8 mouse cellular contexts compared by ENCODE assay signal in the genomic region with DNA sequence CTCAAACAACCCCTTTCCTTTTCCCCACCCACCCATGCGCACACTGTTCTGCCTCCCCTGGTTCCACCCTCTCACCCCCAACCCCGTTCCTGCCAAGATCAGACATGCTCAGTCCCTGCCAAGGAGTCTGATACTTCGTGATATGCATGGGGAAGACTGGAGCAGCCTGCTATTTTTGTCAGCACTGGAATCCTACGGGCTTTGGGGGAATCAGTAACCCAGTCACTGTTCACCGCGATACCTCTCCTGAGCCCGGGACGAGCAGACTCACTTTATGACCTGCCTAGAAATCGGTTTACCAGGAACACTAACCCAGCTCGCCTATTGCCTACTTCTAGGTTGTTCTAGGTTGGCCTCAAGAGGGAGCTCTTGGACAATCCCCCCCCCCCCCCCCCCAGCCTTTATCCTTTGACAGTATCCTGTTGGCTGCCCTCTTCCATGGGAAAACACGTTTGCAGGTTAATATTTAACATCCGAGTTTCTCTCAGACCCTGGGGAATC.
A peak's percentile ranks its signal among the peaks of the same experiment; 100 is the strongest.
DNase-seq lines count a peak whose midpoint lies in the region; ATAC-seq and TF ChIP-seq lines count a peak whose summit lies in the region.

No protein-coding gene starts in this region.

- no peaks in the 10 kb centered on the region for H3K79me2 ChIP-seq in CH12.LX (replicated peaks; ENCODE audit: control insufficient read depth, extremely low read depth, insufficient read depth, poor library complexity, severe bottlenecking)

- H3K9ac ChIP-seq in hindbrain, embryonic 11.5 days (ENCODE audit: low read depth, low read length), result no peak overlapping the region
- no peak overlapping the region for H3K9ac ChIP-seq in CH12.LX (ENCODE audit: insufficient read depth, low read depth)
- H3K9ac ChIP-seq in intestine, embryonic 16.5 days (ENCODE audit: low read depth, low read length), result no peak overlapping the region
- no peak overlapping the region for H3K9ac ChIP-seq in stomach, embryonic 14.5 days (replicated peaks; ENCODE audit: low read depth, low read length)

- 56% methylated on average over 12 of the region's 12 CpGs for WGBS in hindbrain, embryonic 10.5 days
- WGBS in hindbrain, embryonic 11.5 days, result 50% methylated on average over 12 of the region's 12 CpGs
- 34% methylated on average over 12 of the region's 12 CpGs for WGBS in intestine, embryonic 16.5 days
- WGBS in stomach, embryonic 14.5 days, result 38% methylated on average over 12 of the region's 12 CpGs

- peak overlapping the region; percentile 14; the same call in 1 of the 2 replicates for H3K27ac ChIP-seq in hindbrain, embryonic 10.5 days
- no peak overlapping the region for H3K27ac ChIP-seq in hindbrain, embryonic 11.5 days (ENCODE audit: low read depth, low read length)
- no peak overlapping the region for H3K27ac ChIP-seq in CH12.LX (ENCODE audit: insufficient read depth, low read depth)
- no peak overlapping the region for H3K27ac ChIP-seq in intestine, embryonic 16.5 days (ENCODE audit: low read length)
- no peak overlapping the region for H3K27ac ChIP-seq in stomach, embryonic 14.5 days (ENCODE audit: low read length)

- H3K36me3 ChIP-seq in hindbrain, embryonic 10.5 days, result no peaks in the 10 kb centered on the region
- no peaks in the 10 kb centered on the region for H3K36me3 ChIP-seq in hindbrain, embryonic 11.5 days (ENCODE audit: control insufficient read depth, insufficient read depth, low read length)
- no peaks in the 10 kb centered on the region for H3K36me3 ChIP-seq in CH12.LX (replicated peaks in 1 of 2; ENCODE audit: control insufficient read depth in 1 of 2, insufficient read depth in 1 of 2, low read length in 1 of 2)
- no peaks in the 10 kb centered on the region for H3K36me3 ChIP-seq in intestine, embryonic 16.5 days (ENCODE audit: control insufficient read depth, insufficient read depth, low read length)
- no peaks in the 10 kb centered on the region for H3K36me3 ChIP-seq in stomach, embryonic 14.5 days (ENCODE audit: control insufficient read depth, insufficient read depth, low read length)

- TF ChIP-seq EP300 in CH12.LX (IDR thresholded peaks at IDR 0.05; ENCODE audit: low read length), result no peak

- H3K9me3 ChIP-seq in hindbrain, embryonic 10.5 days, result no peaks in the 10 kb centered on the region
- no peaks in the 10 kb centered on the region for H3K9me3 ChIP-seq in hindbrain, embryonic 11.5 days (ENCODE audit: control insufficient read depth, low read length)
- no peaks in the 10 kb centered on the region for H3K9me3 ChIP-seq in CH12.LX (replicated peaks; ENCODE audit: low read length)
- no peaks in the 10 kb centered on the region for H3K9me3 ChIP-seq in intestine, embryonic 16.5 days (ENCODE audit: control insufficient read depth, low read length)
- no peaks in the 10 kb centered on the region for H3K9me3 ChIP-seq in stomach, embryonic 14.5 days (ENCODE audit: control insufficient read depth, low read depth, low read length)

- no peak for ATAC-seq in hindbrain, embryonic 11.5 days (ENCODE audit: low FRiP score)
- ATAC-seq in intestine, embryonic 16.5 days, result peak; percentile 74
- no peak for ATAC-seq in stomach, embryonic 14.5 days (ENCODE audit: insufficient number of reproducible peaks, insufficient read depth, low FRiP score, low read depth)
- ATAC-seq in erythroid progenitor cell, adult 5-6 weeks (replicated peaks; ENCODE audit: low FRiP score, poor library complexity, severe bottlenecking), result no peak

- peaks cover 33% of the 10 kb centered on the region for H3K4me1 ChIP-seq in hindbrain, embryonic 10.5 days (replicated peaks)
- H3K4me1 ChIP-seq in hindbrain, embryonic 11.5 days (replicated peaks; ENCODE audit: control insufficient read depth, insufficient read depth, low read length), result no peaks in the 10 kb centered on the region
- 0 out of 4 replicates have a peak, but pooled peaks cover 0 to 4% of the 10 kb centered on the region in 2 experiments for H3K4me1 ChIP-seq in CH12.LX (ENCODE audit: control insufficient read depth in 1 of 2, insufficient read depth in 2 of 2)
- H3K4me1 ChIP-seq in intestine, embryonic 16.5 days (ENCODE audit: control insufficient read depth, insufficient read depth, low read length), result no peaks in the 10 kb centered on the region
- H3K4me1 ChIP-seq in stomach, embryonic 14.5 days (ENCODE audit: control insufficient read depth, insufficient read depth, low read length), result no peaks in the 10 kb centered on the region

- dilution Hi-C loops in CH12.LX (cut with MboI; ENCODE audit: extremely low pct_ligation_motif_present, extremely low pct_unique_long_range_greater_than_20kb, low sequenced_read_pairs), result no loop called here

- TF ChIP-seq POLR2A in CH12.LX (IDR thresholded peaks at IDR 0.05; ENCODE audit: low read depth, low read length), result no peak

- TF ChIP-seq CTCF in CH12.LX (conservative IDR thresholded peaks at IDR 0.05 in 1 of 2, IDR thresholded peaks at IDR 0.05 in 1 of 2; ENCODE audit: low read depth in 2 of 2, low read length in 2 of 2), result peak in 1 of 2 experiments; percentile 42; a peak in 2 of 4 replicates

- H3K4me2 ChIP-seq in hindbrain, embryonic 11.5 days (replicated peaks; ENCODE audit: low read depth, low read length), result no peak overlapping the region
- H3K4me2 ChIP-seq in CH12.LX (ENCODE audit: insufficient read depth, low read depth, poor library complexity, severe bottlenecking), result 0 out of 2 replicates have a peak overlapping the region, but pooled peaks have one; percentile 29
- H3K4me2 ChIP-seq in intestine, embryonic 16.5 days (ENCODE audit: low read depth, low read length), result no peak overlapping the region
- H3K4me2 ChIP-seq in stomach, embryonic 14.5 days (replicated peaks; ENCODE audit: low read depth, low read length), result 0 out of 2 replicates have a peak overlapping the region, but pooled peaks have one; percentile 10

- no peak overlapping the region for H3K4me3 ChIP-seq in hindbrain, embryonic 10.5 days
- H3K4me3 ChIP-seq in hindbrain, embryonic 11.5 days (ENCODE audit: low read depth, low read length), result no peak overlapping the region
- no peak overlapping the region for H3K4me3 ChIP-seq in CH12.LX (replicated peaks in 1 of 3; ENCODE audit: low read depth in 2 of 3, low read length in 2 of 3, poor library complexity in 1 of 3)
- H3K4me3 ChIP-seq in intestine, embryonic 16.5 days (ENCODE audit: low read length), result no peak overlapping the region
- no peak overlapping the region for H3K4me3 ChIP-seq in stomach, embryonic 14.5 days (ENCODE audit: low read depth, low read length)

- peak; percentile 21 for DNase-seq in hindbrain, embryonic 10.5 days (ENCODE audit: low spot score)
- DNase-seq in hindbrain, embryonic 11.5 days (ENCODE audit: low spot score), result no peak
- DNase-seq in CH12.LX (ENCODE audit: extremely low read depth), result no peak
- peak; percentile 78 to 83 for DNase-seq in cerebellum, adult 18-20 months
- no peak for DNase-seq in spleen, adult 12 weeks (ENCODE audit: low spot score)

- TF ChIP-seq RAD21 in CH12.LX (IDR thresholded peaks at IDR 0.05; ENCODE audit: low read depth, low read length), result no peak

- in situ Hi-C loops in CH12.LX (cut with MboI; ENCODE audit: low pct_ligation_motif_present, low pct_unique_long_range_greater_than_20kb, low sequenced_read_pairs), result no loop called here

- 0 out of 2 replicates have a peak, but pooled peaks cover 2% of the 10 kb centered on the region for H3K27me3 ChIP-seq in hindbrain, embryonic 10.5 days (ENCODE audit: insufficient read depth, poor library complexity, severe bottlenecking)
- no peaks in the 10 kb centered on the region for H3K27me3 ChIP-seq in hindbrain, embryonic 11.5 days (ENCODE audit: control insufficient read depth, insufficient read depth, low read length)
- peaks cover 7% of the 10 kb centered on the region for H3K27me3 ChIP-seq in CH12.LX (replicated peaks)
- no peaks in the 10 kb centered on the region for H3K27me3 ChIP-seq in intestine, embryonic 16.5 days (replicated peaks; ENCODE audit: control insufficient read depth, insufficient read depth, low read length)
- H3K27me3 ChIP-seq in stomach, embryonic 14.5 days (ENCODE audit: control insufficient read depth, insufficient read depth, low read length), result no peaks in the 10 kb centered on the region

TF ChIP-seq in CH12.LX, 34 proteins besides CTCF, POLR2A, EP300 and RAD21:
- TF ChIP-seq ZNF384 (IDR thresholded peaks at IDR 0.05; ENCODE audit: low read depth, low read length), result no peak
- TF ChIP-seq IRF4 (IDR thresholded peaks at IDR 0.05; ENCODE audit: low read depth, low read length), result no peak
- 0 out of 2 replicates have a peak, but pooled peaks have one; percentile 22 for TF ChIP-seq MAZ (IDR thresholded peaks at IDR 0.05; ENCODE audit: low read depth, low read length)

Comparison
In these comparisons a context has a peak if more than half of its experiments do, and no peak if none do; other contexts are left out.
1. DNase-seq: peak in hindbrain, embryonic 10.5 days (single experiment) and cerebellum, adult 18-20 months (2 of 2); none in hindbrain, embryonic 11.5 days (single experiment), CH12.LX (single experiment) and spleen, adult 12 weeks (single experiment).
2. H3K4me2 ChIP-seq: peak in CH12.LX (single experiment) and stomach, embryonic 14.5 days (single experiment); none in hindbrain, embryonic 11.5 days (single experiment) and intestine, embryonic 16.5 days (single experiment).